Mouse (Mus musculus) liver, embryonic 16.5 days (tissue): ENCODE data around the gene Lpin2. TPM values are rescaled to one million over a fixed set of nuclear protein-coding genes. Genes with fewer than 3 reads are reported as not detected.

ENCODE experiments used
- ATAC-seq: fragments of 200-750 bp; cut with Nextera tagmentation; 2 replicates; pipeline ENCODE4 v1.8.0; 2017; ENCODE audit warnings: low read depth, mild to moderate bottlenecking, moderate number of reproducible peaks, moderate library complexity
- H3K27ac ChIP-seq: fragments of 300-500 bp; sonication (generic); 2 replicates; pipeline ENCODE4 v1.5.1; 2014; ENCODE audit warnings: mild to moderate bottlenecking, low read length
- H3K27me3 ChIP-seq: fragments of 300-500 bp; sonication (generic); 2 replicates; pipeline ENCODE4 v1.6.1; 2014; ENCODE audit warnings: low read depth, low read length, mixed read lengths; ENCODE audit not compliant: control insufficient read depth, insufficient read depth
- H3K36me3 ChIP-seq: fragments of 300-500 bp; sonication (generic); 2 replicates; pipeline ENCODE4 v1.6.1; 2014; ENCODE audit warnings: mild to moderate bottlenecking; ENCODE audit not compliant: control insufficient read depth, insufficient read depth
- H3K4me1 ChIP-seq: fragments of 300-500 bp; sonication (generic); 2 replicates; pipeline ENCODE4 v1.6.1; 2014; ENCODE audit warnings: low read depth, low read length, mixed read lengths; ENCODE audit not compliant: control insufficient read depth
- H3K4me2 ChIP-seq: fragments of 300-500 bp; sonication (generic); 2 replicates; pipeline ENCODE4 v1.6.1; 2014; ENCODE audit warnings: low read depth, low read length, mixed read lengths
- H3K4me3 ChIP-seq: fragments of 300-500 bp; sonication (generic); 2 replicates; pipeline ENCODE4 v1.5.1; 2014; ENCODE audit warnings: low read depth, mild to moderate bottlenecking, low read length
- H3K9ac ChIP-seq: fragments of 300-500 bp; sonication (generic); 2 replicates; pipeline ENCODE4 v1.6.1; 2014; ENCODE audit warnings: low read depth, low read length
- H3K9me3 ChIP-seq: fragments of 300-500 bp; sonication (generic); replicated peaks from 2 replicates; pipeline ENCODE4 v1.6.1; 2016; ENCODE audit warnings: low read length; ENCODE audit not compliant: control insufficient read depth
- WGBS: fragments of 180-500 bp; shearing (Covaris S2); extraction: QIAGEN DNeasy Blood & Tissue Kit; methylation state at CpG from one replicate; pipeline ENCODE4 v1.1.7; 2014; ENCODE audit not compliant: insufficient replicate concordance; 5-methylcytosine and 5-hydroxymethylcytosine counted together
- polyA plus RNA-seq: library from polyadenylated mRNA; unstranded; fragments of >200 nt; fragmentation: Nextera tagmentation; extraction: Ambion mirVana; gene quantifications from 2 replicates; pipeline ENCODE4 v1.2.1, GENCODE M21; 2015

The Lpin2 gene
- polyA plus RNA-seq, 1 experiment from 2014 or later: 51.5 TPM

- WGBS: 91% methylated on average over 9 of the region's 9 CpGs
- peaks cover 37% of the 10 kb centered on the region for H3K4me1 ChIP-seq
- H3K9ac ChIP-seq: no peak overlapping the region
- H3K4me3 ChIP-seq: no peak overlapping the region
- no peaks in the 10 kb centered on the region for H3K27me3 ChIP-seq
- no peak overlapping the region for H3K4me2 ChIP-seq
- no peaks in the 10 kb centered on the region for H3K9me3 ChIP-seq
- no peak overlapping the region for H3K27ac ChIP-seq
- peaks cover 83% of the 10 kb centered on the region for H3K36me3 ChIP-seq
- no peak for ATAC-seq
Observed at GRCm38 (mm10) chr17:71240811-71241210, 58.5 kb downstream of the Lpin2 start.

DNA sequence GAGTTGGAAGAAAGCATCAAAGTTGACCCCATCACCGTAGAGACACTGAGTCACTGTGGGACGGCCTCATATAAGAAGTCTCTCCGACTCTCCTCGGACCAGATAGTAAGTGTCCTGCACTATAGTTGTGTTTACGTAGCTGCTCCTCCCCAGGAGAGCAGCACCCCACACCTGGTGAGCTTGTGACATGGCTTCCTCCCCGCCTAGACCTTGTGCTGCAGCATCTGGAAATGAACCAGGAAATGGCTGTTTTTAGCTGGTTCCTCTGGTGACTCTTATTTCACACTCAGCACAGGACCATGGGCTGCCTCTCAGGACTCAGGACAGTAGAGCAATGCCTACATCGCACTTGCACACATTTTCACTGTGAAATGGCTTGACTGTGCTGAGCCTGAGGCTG lies 60.3 kb downstream of the Lpin2 start:
- WGBS: 88% methylated on average over 7 of the region's 7 CpGs
- Histone ChIP-seq H3K27ac (no peak overlapping the region), H3K9ac (no peak overlapping the region), H3K4me3 (no peak overlapping the region), H3K4me1 (peaks cover 20% of the 10 kb centered on the region), H3K36me3 (peaks cover 90% of the 10 kb centered on the region), H3K4me2 (no peak overlapping the region), H3K27me3 (no peaks in the 10 kb centered on the region), H3K9me3 (no peaks in the 10 kb centered on the region)
- no peak for ATAC-seq

DNA sequence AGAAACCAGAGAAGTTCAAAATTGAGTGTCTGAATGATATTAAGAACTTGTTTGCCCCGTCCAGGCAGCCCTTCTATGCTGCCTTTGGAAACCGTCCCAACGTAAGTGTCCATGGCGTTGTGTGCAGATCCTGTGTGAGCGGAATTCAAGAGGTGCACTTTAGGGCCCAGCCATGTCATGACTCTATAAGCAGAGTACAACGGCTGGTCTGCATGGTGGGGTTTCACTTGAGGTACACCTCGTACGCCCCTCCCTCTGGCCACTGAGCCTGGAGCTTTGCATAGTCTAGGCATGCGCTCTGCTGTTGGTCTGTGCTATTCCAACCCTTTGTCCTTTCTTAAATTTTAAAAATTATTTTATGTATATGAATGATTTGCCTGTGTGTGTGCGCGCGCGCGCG lies 62.8 kb downstream of the Lpin2 start:
- Histone ChIP-seq H3K36me3 (peaks cover 96% of the 10 kb centered on the region), H3K4me2 (no peak overlapping the region), H3K9me3 (no peaks in the 10 kb centered on the region), H3K9ac (no peak overlapping the region), H3K4me3 (no peak overlapping the region), H3K4me1 (peaks cover under 1% of the 10 kb centered on the region; the same call in 1 of the 2 replicates), H3K27me3 (no peaks in the 10 kb centered on the region), H3K27ac (no peak overlapping the region)
- ATAC-seq: no peak
- WGBS: 95% methylated on average over 15 of the region's 15 CpGs

DNA sequence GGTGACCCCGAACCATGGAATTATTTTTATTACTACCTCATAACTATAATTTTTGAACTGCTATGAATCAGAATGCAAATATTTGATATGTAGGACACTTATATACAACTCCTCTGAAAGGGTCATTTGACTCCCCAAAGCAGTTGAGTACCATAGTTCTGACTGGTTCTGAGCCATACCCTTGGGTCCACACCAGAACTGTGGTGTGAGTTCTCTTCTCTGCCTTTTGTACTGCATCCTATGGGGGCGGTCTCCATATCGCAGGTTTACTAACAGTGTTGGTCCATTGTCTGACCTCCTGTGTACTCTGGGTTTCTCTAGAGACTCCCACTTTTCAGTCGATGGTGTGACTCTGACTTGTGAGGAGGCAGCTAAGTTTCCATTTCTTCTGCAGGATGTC lies 63.7 kb downstream of the Lpin2 start:
- Histone ChIP-seq H3K9me3 (no peaks in the 10 kb centered on the region), H3K4me3 (no peak overlapping the region), H3K27ac (no peak overlapping the region), H3K4me2 (no peak overlapping the region), H3K36me3 (peaks cover 94% of the 10 kb centered on the region), H3K4me1 (peaks cover 8% of the 10 kb centered on the region), H3K9ac (no peak overlapping the region), H3K27me3 (no peaks in the 10 kb centered on the region)
- ATAC-seq: no peak
- WGBS: 86% methylated on average over 4 of the region's 4 CpGs

DNA sequence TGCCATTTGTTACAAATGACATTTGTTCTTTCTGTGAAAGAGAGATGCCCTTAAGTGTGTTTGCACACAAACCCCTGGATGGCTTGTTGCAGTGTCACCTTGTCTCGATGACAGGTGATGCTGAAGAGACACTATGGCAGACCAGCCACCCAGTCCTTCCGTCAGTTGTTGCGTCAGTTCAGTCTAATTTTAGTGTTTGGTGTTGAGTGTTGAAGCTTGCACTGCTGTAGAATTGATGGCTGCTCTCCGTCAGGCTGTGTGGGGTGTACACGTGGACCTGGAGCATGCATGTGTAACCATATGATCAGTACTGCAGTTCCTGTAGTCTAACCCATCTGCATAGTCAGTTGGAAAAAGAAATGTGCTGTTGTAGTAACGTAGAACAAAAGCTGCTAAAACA lies 66.6 kb downstream of the Lpin2 start:
- 76% methylated on average over 6 of the region's 6 CpGs for WGBS
- Histone ChIP-seq H3K9ac (no peak overlapping the region), H3K4me3 (no peak overlapping the region), H3K4me2 (no peak overlapping the region), H3K36me3 (peaks cover 74% of the 10 kb centered on the region), H3K9me3 (no peaks in the 10 kb centered on the region), H3K27me3 (no peaks in the 10 kb centered on the region), H3K27ac (no peak overlapping the region), H3K4me1 (peaks cover 10% of the 10 kb centered on the region)
- ATAC-seq: no peak

- H3K4me1 ChIP-seq: peaks cover 18% of the 10 kb centered on the region
- no peak overlapping the region; the same call in 1 of the 2 replicates for H3K27ac ChIP-seq
- no peak overlapping the region for H3K4me2 ChIP-seq
- no peak overlapping the region for H3K4me3 ChIP-seq
- no peaks in the 10 kb centered on the region for H3K27me3 ChIP-seq
- WGBS: 75% methylated on average over 2 of the region's 2 CpGs
- ATAC-seq: no peak
- no peak overlapping the region for H3K9ac ChIP-seq
- H3K36me3 ChIP-seq: peaks cover 63% of the 10 kb centered on the region
- no peaks in the 10 kb centered on the region for H3K9me3 ChIP-seq
Observed at GRCm38 (mm10) chr17:71250046-71250445, 67.7 kb downstream of the Lpin2 start.

DNA sequence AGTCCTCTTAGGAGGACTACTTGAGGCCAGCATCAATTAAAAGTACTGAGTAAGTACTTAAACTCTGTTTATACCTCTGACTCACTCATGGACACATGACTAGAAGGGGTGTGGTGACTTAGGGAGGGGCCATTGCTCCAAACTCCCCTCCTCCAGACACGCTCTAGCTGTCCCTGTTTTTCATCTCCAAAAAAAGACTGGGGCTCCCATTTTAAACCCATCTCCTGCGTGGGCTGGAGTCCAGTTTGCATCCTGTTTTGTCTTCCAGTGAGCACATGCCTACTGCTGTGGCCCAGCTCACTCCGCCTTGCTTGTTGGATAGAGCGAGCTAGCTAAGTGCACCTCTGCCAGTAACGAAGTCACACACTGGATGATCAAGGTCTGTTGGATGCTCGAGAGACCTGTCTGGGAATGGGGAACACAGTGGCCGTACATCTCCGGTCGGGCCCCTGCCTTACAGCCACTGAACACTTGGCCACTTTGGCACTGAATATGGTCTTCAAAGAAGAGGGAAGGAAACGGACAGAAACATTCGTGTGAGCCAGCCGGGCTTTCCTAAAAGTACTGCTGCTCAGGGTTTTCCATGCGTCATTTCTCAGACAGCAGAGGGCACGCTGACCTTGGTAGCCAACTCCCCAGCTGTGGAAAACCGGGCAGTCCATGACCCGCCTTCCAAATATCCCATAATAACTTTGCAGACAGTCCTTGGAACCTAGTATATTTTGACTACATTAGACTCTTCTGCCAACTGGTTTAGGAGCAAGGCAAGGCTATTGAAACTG lies 68.7 kb downstream of the Lpin2 start:
- Histone ChIP-seq H3K27ac (peak overlapping the region; percentile 22; the same call in 1 of the 2 replicates), H3K9ac (no peak overlapping the region), H3K4me2 (no peak overlapping the region), H3K4me3 (no peak overlapping the region), H3K9me3 (no peaks in the 10 kb centered on the region), H3K36me3 (peaks cover 56% of the 10 kb centered on the region), H3K27me3 (no peaks in the 10 kb centered on the region), H3K4me1 (peaks cover 22% of the 10 kb centered on the region)
- 77% methylated on average over 16 of the region's 16 CpGs for WGBS
- ATAC-seq: peak; percentile 64

DNA sequence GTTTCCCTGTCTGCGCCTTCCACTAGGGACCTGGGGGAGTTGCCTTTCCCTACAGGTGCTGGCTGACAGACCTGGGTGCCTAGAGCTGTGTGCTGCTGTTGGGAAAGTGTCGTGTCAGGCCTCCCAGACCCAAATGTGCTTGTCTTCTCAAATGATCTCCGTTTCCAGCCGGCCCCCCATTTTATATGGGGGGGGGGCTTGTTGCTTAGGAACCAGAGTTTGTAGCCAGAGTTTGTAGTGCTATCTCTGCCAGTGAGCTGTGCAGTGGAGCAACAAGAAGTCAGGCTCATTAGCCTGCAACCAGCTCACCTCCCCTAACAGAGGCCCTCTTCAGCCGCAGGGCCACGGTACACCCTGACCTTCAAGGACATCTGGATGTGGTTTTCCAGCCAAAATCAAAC lies 69.2 kb downstream of the Lpin2 start:
- H3K36me3 ChIP-seq: peaks cover 55% of the 10 kb centered on the region
- no peak overlapping the region for H3K4me3 ChIP-seq
- no peak overlapping the region; the same call in 1 of the 2 replicates for H3K27ac ChIP-seq
- peaks cover 28% of the 10 kb centered on the region for H3K4me1 ChIP-seq
- H3K9me3 ChIP-seq: no peaks in the 10 kb centered on the region
- no peak overlapping the region for H3K4me2 ChIP-seq
- WGBS: 58% methylated on average over 6 of the region's 6 CpGs
- H3K27me3 ChIP-seq: no peaks in the 10 kb centered on the region
- ATAC-seq: no peak
- H3K9ac ChIP-seq: no peak overlapping the region

DNA sequence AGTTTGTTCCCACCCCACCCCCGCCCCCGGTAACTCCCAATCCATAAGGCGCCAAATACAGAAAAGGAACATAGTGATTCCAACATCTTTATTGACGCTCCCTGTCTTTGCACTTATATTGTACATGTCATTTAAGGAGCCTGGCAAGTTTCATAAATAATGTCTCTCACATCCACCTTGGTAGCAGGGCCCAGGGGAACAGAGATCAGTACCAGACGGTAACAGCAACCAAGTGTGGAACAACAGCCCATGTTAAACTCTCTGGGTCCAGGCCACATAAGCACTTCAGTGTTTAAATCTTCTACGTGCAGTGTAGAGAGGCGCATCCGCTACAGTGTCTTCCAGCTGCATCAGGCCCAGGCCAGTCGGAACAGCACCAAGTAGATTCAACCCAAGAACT lies 69.7 kb downstream of the Lpin2 start:
- Histone ChIP-seq H3K4me2 (no peak overlapping the region), H3K4me1 (peaks cover 33% of the 10 kb centered on the region), H3K9me3 (no peaks in the 10 kb centered on the region), H3K4me3 (no peak overlapping the region), H3K36me3 (peaks cover 50% of the 10 kb centered on the region), H3K9ac (no peak overlapping the region), H3K27ac (no peak overlapping the region; the same call in 1 of the 2 replicates), H3K27me3 (no peaks in the 10 kb centered on the region)
- ATAC-seq: no peak
- 89% methylated on average over 9 of the region's 9 CpGs for WGBS
